Mouse (Mus musculus) T-helper 2 cell (primary cell): ENCODE measurements around the gene 4921536K21Rik.

ENCODE experiments used
- in situ Hi-C: fragments of 300-600 bp; cut with MboI, MseI; formaldehyde crosslinking; loops from one replicate; pipeline ENCODE4 v1.15.1; 2025; ENCODE audit warnings: high pct_unique_total_duplicates

The 4921536K21Rik gene

GRCm38 (mm10) chr11:3894406-3895281, at the start of gene 4921536K21Rik, which contains the start of gene Dusp18:
Gene 4921536K21Rik, minus strand, starts transcription at chr11:3895098.
Gene Dusp18, plus strand, starts transcription at chr11:3895240.
- in situ Hi-C loops: no loop called here

GRCm38 (mm10) chr11:3941371-3941770, 46.5 kb upstream of the 4921536K21Rik start:
- in situ Hi-C loops: no loop called here

- in situ Hi-C loops: no loop called here
Measured at GRCm38 (mm10) chr11:3937321-3937874, 42.5 kb upstream of the 4921536K21Rik start.

- in situ Hi-C loops: no loop called here
Measured at GRCm38 (mm10) chr11:3936318-3936717, 41.4 kb upstream of the 4921536K21Rik start.

- in situ Hi-C loops: no loop called here
Measured at GRCm38 (mm10) chr11:3935135-3935534, 40.2 kb upstream of the 4921536K21Rik start.

GRCm38 (mm10) chr11:3933756-3934285, 38.9 kb upstream of the 4921536K21Rik start:
- in situ Hi-C loops: no loop called here

- in situ Hi-C loops: no loop called here
Measured at GRCm38 (mm10) chr11:3931511-3932211, 36.8 kb upstream of the 4921536K21Rik start, which contains the start of gene Tcn2. Gene Tcn2, minus strand, starts transcription at chr11:3932159.

GRCm38 (mm10) chr11:3930931-3931330, 36.0 kb upstream of the 4921536K21Rik start:
- in situ Hi-C loops: no loop called here

- in situ Hi-C loops: no loop called here
Measured at GRCm38 (mm10) chr11:3930019-3930418, 35.1 kb upstream of the 4921536K21Rik start.

GRCm38 (mm10) chr11:3925916-3926315, 31.0 kb upstream of the 4921536K21Rik start:
- in situ Hi-C loops: no loop called here

- in situ Hi-C loops: no loop called here
Measured at GRCm38 (mm10) chr11:3922731-3923130, 27.8 kb upstream of the 4921536K21Rik start.

- in situ Hi-C loops: no loop called here
Measured at GRCm38 (mm10) chr11:3922115-3922514, 27.2 kb upstream of the 4921536K21Rik start.

- in situ Hi-C loops: no loop called here
Measured at GRCm38 (mm10) chr11:3921281-3921850, 26.5 kb upstream of the 4921536K21Rik start.

GRCm38 (mm10) chr11:3920476-3920875, 25.6 kb upstream of the 4921536K21Rik start:
- in situ Hi-C loops: no loop called here

GRCm38 (mm10) chr11:3918738-3919137, 23.8 kb upstream of the 4921536K21Rik start:
- in situ Hi-C loops: no loop called here

- in situ Hi-C loops: no loop called here
Measured at GRCm38 (mm10) chr11:3914109-3914840, 19.4 kb upstream of the 4921536K21Rik start, which contains the start of gene Slc35e4. Gene Slc35e4, minus strand, starts transcription at chr11:3914664.

- in situ Hi-C loops: no loop called here
Measured at GRCm38 (mm10) chr11:3913316-3914108, 18.6 kb upstream of the 4921536K21Rik start.

- in situ Hi-C loops: no loop called here
Measured at GRCm38 (mm10) chr11:3912875-3913271, 18.0 kb upstream of the 4921536K21Rik start.

- in situ Hi-C loops: no loop called here
Measured at GRCm38 (mm10) chr11:3912100-3912874, 17.4 kb upstream of the 4921536K21Rik start.
